Comparison of ENCODE assay signal across 8 mouse cellular contexts in the genomic region with DNA sequence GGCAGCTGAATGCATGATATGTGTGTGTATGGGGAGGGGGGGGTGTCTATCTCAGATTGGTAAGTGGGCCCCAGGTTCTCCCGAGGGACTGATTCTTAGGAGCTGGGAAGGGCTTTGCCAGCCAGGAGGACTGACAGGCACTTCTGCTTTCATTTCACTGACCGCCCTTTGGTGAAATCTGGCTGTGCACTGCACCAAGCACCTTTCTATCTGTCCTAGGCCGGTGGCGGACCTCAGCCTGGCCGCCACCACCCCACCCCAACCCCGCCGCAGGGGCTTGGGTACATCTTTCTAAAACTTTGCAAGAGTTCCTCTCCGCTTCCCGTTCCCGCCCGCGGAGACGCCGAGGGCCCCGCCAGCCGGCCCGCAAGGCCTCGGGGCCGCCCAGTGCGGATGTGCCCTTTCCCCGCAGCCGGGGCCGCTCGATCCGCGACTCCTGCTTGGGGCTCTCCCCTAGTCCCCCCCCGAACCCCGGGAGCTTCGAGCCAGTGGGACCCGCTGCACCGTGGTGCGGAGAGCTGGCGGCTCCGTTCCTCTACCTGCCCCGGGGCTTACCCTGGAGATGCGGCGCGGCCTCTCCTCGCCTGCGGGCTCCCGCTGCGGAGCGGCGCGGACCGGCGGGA. TPM values are rescaled to one million over a fixed set of nuclear protein-coding genes. Genes with fewer than 3 reads are reported as not detected.
A peak's percentile ranks its signal among the peaks of the same experiment; 100 is the strongest.
DNase-seq lines count a peak whose midpoint lies in the region; ATAC-seq and TF ChIP-seq lines count a peak whose summit lies in the region.

No protein-coding gene starts in this region.

- no peaks in the 10 kb centered on the region for H3K36me3 ChIP-seq in intestine, postnatal 0 days (ENCODE audit: control insufficient read depth, insufficient read depth)
- no peaks in the 10 kb centered on the region for H3K36me3 ChIP-seq in liver, embryonic 16.5 days (ENCODE audit: control insufficient read depth, insufficient read depth)
- no peaks in the 10 kb centered on the region for H3K36me3 ChIP-seq in neural tube, embryonic 12.5 days
- H3K36me3 ChIP-seq in thymus, adult 2 months (ENCODE audit: control insufficient read depth, insufficient read depth, low read length), result no peaks in the 10 kb centered on the region

- no peak for TF ChIP-seq CTCF in Patski (IDR thresholded peaks at IDR 0.05)
- TF ChIP-seq CTCF in intestine, postnatal 0 days (IDR thresholded peaks at IDR 0.05; ENCODE audit: low read depth), result no peak
- no peak for TF ChIP-seq CTCF in thymus, adult 2 months (IDR thresholded peaks at IDR 0.05; ENCODE audit: borderline replicate concordance, control insufficient read depth, extremely low read depth, insufficient read depth, low read length, poor library complexity)

- POLR2A ChIA-PET in Patski (lab: Charles Lee), result interaction anchor here (0.7 to 7.3 kb wide), 8 partner anchors 15 to 70 kb away, joined by 3 to 66 read pairs (median 4); no protein-coding TSS in a partner anchor

- H3K4me1 ChIP-seq in intestine, postnatal 0 days (replicated peaks; ENCODE audit: control insufficient read depth, insufficient read depth, low read length), result 0 out of 2 replicates have a peak, but pooled peaks cover 14% of the 10 kb centered on the region
- H3K4me1 ChIP-seq in liver, embryonic 16.5 days (ENCODE audit: control insufficient read depth, low read depth, low read length), result peaks cover 6% of the 10 kb centered on the region
- H3K4me1 ChIP-seq in neural tube, embryonic 12.5 days, result peaks cover 10% of the 10 kb centered on the region
- peaks cover 12% of the 10 kb centered on the region for H3K4me1 ChIP-seq in thymus, adult 2 months (replicated peaks; ENCODE audit: control insufficient read depth, insufficient read depth, low read length)

- ATAC-seq in Patski, result peak; percentile 27
- ATAC-seq in common myeloid progenitor, adult 5-6 weeks (replicated peaks; ENCODE audit: low read depth, poor library complexity, severe bottlenecking), result peak; percentile 22
- ATAC-seq in intestine, postnatal 0 days, result peak; percentile 73
- ATAC-seq in liver, embryonic 16.5 days (ENCODE audit: low read depth), result peak; percentile 57
- peak; percentile 65 for ATAC-seq in neural tube, embryonic 12.5 days (ENCODE audit: low FRiP score, low read depth)

- CTCF ChIA-PET in Patski (lab: Charles Lee), result interaction anchor here (1.0 to 10.1 kb wide), 5 partner anchors 10 to 59 kb away, joined by 3 to 95 read pairs (median 8); no protein-coding TSS in a partner anchor

- peak overlapping the region; percentile 97 for H3K27ac ChIP-seq in intestine, postnatal 0 days (ENCODE audit: low read depth, low read length)
- H3K27ac ChIP-seq in liver, embryonic 16.5 days (ENCODE audit: low read length), result peak overlapping the region; percentile 55
- H3K27ac ChIP-seq in neural tube, embryonic 12.5 days, result peak overlapping the region; percentile 38
- peak overlapping the region; percentile 61; the same call in 1 of the 2 replicates for H3K27ac ChIP-seq in thymus, adult 2 months (ENCODE audit: control insufficient read depth, insufficient read depth, low read length)

- peak overlapping the region; percentile 93 for H3K4me3 ChIP-seq in intestine, postnatal 0 days (ENCODE audit: low read depth, low read length)
- peak overlapping the region; percentile 67 for H3K4me3 ChIP-seq in liver, embryonic 16.5 days (ENCODE audit: low read depth, low read length)
- peak overlapping the region; percentile 84 for H3K4me3 ChIP-seq in neural tube, embryonic 12.5 days
- H3K4me3 ChIP-seq in thymus, adult 2 months (ENCODE audit: control insufficient read depth, insufficient read depth, low read length), result peak overlapping the region; percentile 64

- no peaks in the 10 kb centered on the region for H3K9me3 ChIP-seq in intestine, postnatal 0 days (ENCODE audit: control insufficient read depth)
- H3K9me3 ChIP-seq in liver, embryonic 16.5 days (replicated peaks; ENCODE audit: control insufficient read depth, low read length), result no peaks in the 10 kb centered on the region
- H3K9me3 ChIP-seq in neural tube, embryonic 12.5 days, result no peaks in the 10 kb centered on the region

- peak overlapping the region; percentile 100 for H3K9ac ChIP-seq in intestine, postnatal 0 days (ENCODE audit: low read depth, low read length)
- H3K9ac ChIP-seq in liver, embryonic 16.5 days (ENCODE audit: low read depth, low read length), result peak overlapping the region; percentile 78
- H3K9ac ChIP-seq in neural tube, embryonic 12.5 days, result peak overlapping the region; percentile 94

- in situ Hi-C loops in Patski (cut with MboI; ENCODE audit: low pct_unique_long_range_greater_than_20kb), result no loop called here

- no peaks in the 10 kb centered on the region for H3K27me3 ChIP-seq in Patski
- no peaks in the 10 kb centered on the region for H3K27me3 ChIP-seq in intestine, postnatal 0 days (replicated peaks; ENCODE audit: control insufficient read depth, insufficient read depth, low read length)
- peaks cover 13% of the 10 kb centered on the region for H3K27me3 ChIP-seq in liver, embryonic 16.5 days (ENCODE audit: control insufficient read depth, insufficient read depth, low read depth, low read length)
- H3K27me3 ChIP-seq in neural tube, embryonic 12.5 days (replicated peaks), result no peaks in the 10 kb centered on the region
- H3K27me3 ChIP-seq in thymus, adult 2 months (ENCODE audit: control insufficient read depth, insufficient read depth, low read length), result no peaks in the 10 kb centered on the region

- WGBS in intestine, postnatal 0 days, result under 1% methylated on average over 41 of the region's 47 CpGs
- under 1% methylated on average over 42 of the region's 47 CpGs for WGBS in liver, embryonic 16.5 days (ENCODE audit: insufficient replicate concordance)
- WGBS in neural tube, embryonic 12.5 days, result 2% methylated on average over 47 of the region's 47 CpGs
- WGBS in thymus, adult 2 months, result 2% methylated on average over 47 of the region's 47 CpGs

- H3K4me2 ChIP-seq in intestine, postnatal 0 days (replicated peaks; ENCODE audit: low read depth), result peak overlapping the region; percentile 81
- peak overlapping the region; percentile 86 for H3K4me2 ChIP-seq in liver, embryonic 16.5 days (ENCODE audit: low read depth, low read length)
- H3K4me2 ChIP-seq in neural tube, embryonic 12.5 days (replicated peaks), result peak overlapping the region; percentile 77

- peak; percentile 80 for DNase-seq in 3134 (ENCODE audit: extremely low read depth, insufficient read length, low spot score)
- no peak for DNase-seq in Patski (ENCODE audit: low read depth, low spot score)
- peak; percentile 96 for DNase-seq in heart, adult 11 months
- DNase-seq in thymus, adult 2 months, result peak; percentile 65

- 0 out of 2 replicates have a peak, but pooled peaks have one; percentile 6 for TF ChIP-seq POLR2A in thymus, adult 2 months (IDR thresholded peaks at IDR 0.05; ENCODE audit: control insufficient read depth, extremely low read depth, insufficient read depth, low read length, poor library complexity)

RNA-seq across cellular contexts. Expression of a gene that starts 0.7 kb away (rescaled TPM):
- polyA plus RNA-seq in Patski (2021), result 151 TPM
- total RNA-seq in common myeloid progenitor, adult 5-6 weeks (2017), result 121 and 126 TPM in 2 replicates
- 15.2 and 16.7 TPM in 2 replicates for polyA plus RNA-seq in intestine, postnatal 0 days (2015; fragmentation: Nextera tagmentation; extraction: Ambion mirVana)
- 9.6 and 10.7 TPM in 2 replicates for polyA plus RNA-seq in liver, embryonic 16.5 days (2015; fragmentation: Nextera tagmentation; extraction: Ambion mirVana)
- 11.3 and 12.1 TPM in 2 replicates for polyA plus RNA-seq in neural tube, embryonic 12.5 days (2016; fragmentation: Nextera tagmentation; extraction: Ambion mirVana)
- 159 and 161 TPM in 2 replicates for polyA plus RNA-seq in thymus, adult 2 months (2012; rRNA removed)

Comparison
In these comparisons a context has a peak if more than half of its experiments do, and no peak if none do; other contexts are left out.
1. ATAC-seq: peak in every context shown above with its lines; median percentile 73 in intestine, postnatal 0 days; 65 in neural tube, embryonic 12.5 days; 57 in liver, embryonic 16.5 days; 27 in Patski; 22 in common myeloid progenitor, adult 5-6 weeks.
2. H3K27ac ChIP-seq: peak in every context shown above with its lines; median percentile 97 in intestine, postnatal 0 days; 61 in thymus, adult 2 months; 55 in liver, embryonic 16.5 days; 38 in neural tube, embryonic 12.5 days.